Mouse (Mus musculus): ENCODE data around the gene Ocel1. TPM values are rescaled to one million over a fixed set of nuclear protein-coding genes. Genes with fewer than 3 reads are reported as not detected.

The Ocel1 gene
- polyA plus RNA-seq (2012; rRNA removed), result 5.5 and 5.6 TPM in 2 replicates

GRCm38 (mm10) chr8:71371236-71371848 lies at the start of gene Ocel1:
Gene Ocel1, plus strand, starts transcription at chr8:71371298.

GRCm38 (mm10) chr8:71366771-71367528 lies 4.1 kb upstream of the Ocel1 start, which contains the start of gene Use1:
Gene Use1, plus strand, starts transcription at chr8:71366848.

GRCm38 (mm10) chr8:71381421-71381970 lies 10.4 kb downstream of the Ocel1 start, which contains the start of gene Nr2f6:
Gene Nr2f6, minus strand, starts transcription at chr8:71381960.

GRCm38 (mm10) chr8:71395629-71396028 lies 24.5 kb downstream of the Ocel1 start, which contains the start of gene Ushbp1:
Gene Ushbp1, minus strand, starts transcription at chr8:71395802.

GRCm38 (mm10) chr8:71396639-71397305 lies 25.7 kb downstream of the Ocel1 start, which contains the start of gene Babam1:
Gene Babam1, plus strand, starts transcription at chr8:71396861.

GRCm38 (mm10) chr8:71405401-71406098 lies 34.5 kb downstream of the Ocel1 start, which contains the start of gene Ankle1:
Gene Ankle1, plus strand, starts transcription at chr8:71406010.

Other genes with a start within 250 kb of the Ocel1 start
- 41.4 and 45.9 TPM in 2 replicates for gene Myo9b, start 98.6 kb upstream of the Ocel1 start, polyA plus RNA-seq (2012; rRNA removed)
- gene Haus8, start 98.4 kb upstream of the Ocel1 start, polyA plus RNA-seq (2012; rRNA removed), result 33.0 and 35.3 TPM in 2 replicates
- 175 and 182 TPM in 2 replicates for gene Use1, start 4.5 kb upstream of the Ocel1 start, polyA plus RNA-seq (2012; rRNA removed)
- 41.8 and 52.9 TPM in 2 replicates for gene Nr2f6, start 10.7 kb downstream of the Ocel1 start, polyA plus RNA-seq (2012; rRNA removed)
- gene Ushbp1, start 24.5 kb downstream of the Ocel1 start, polyA plus RNA-seq (2012; rRNA removed), result 9.2 and 11.1 TPM in 2 replicates
- gene Babam1, start 25.6 kb downstream of the Ocel1 start, polyA plus RNA-seq (2012; rRNA removed), result 130 and 141 TPM in 2 replicates
- 24.8 and 26.3 TPM in 2 replicates for gene Ankle1, start 34.7 kb downstream of the Ocel1 start, polyA plus RNA-seq (2012; rRNA removed)
- 122 and 130 TPM in 2 replicates for gene Abhd8, start 92.4 kb downstream of the Ocel1 start, polyA plus RNA-seq (2012; rRNA removed)
- gene Mrpl34, start 93.7 kb downstream of the Ocel1 start, polyA plus RNA-seq (2012; rRNA removed), result 88.1 and 98.9 TPM in 2 replicates
- 167 and 174 TPM in 2 replicates for gene Dda1, start 97.9 kb downstream of the Ocel1 start, polyA plus RNA-seq (2012; rRNA removed)
- 123 and 140 TPM in 2 replicates for gene Ano8, start 114.7 kb downstream of the Ocel1 start, polyA plus RNA-seq (2012; rRNA removed)
- 27.1 and 27.9 TPM in 2 replicates for gene Gtpbp3, start 116.8 kb downstream of the Ocel1 start, polyA plus RNA-seq (2012; rRNA removed)
- gene Plvap, start 140.5 kb downstream of the Ocel1 start, polyA plus RNA-seq (2012; rRNA removed), result 11.4 and 18.7 TPM in 2 replicates
- gene Ccdc194, start 154.4 kb downstream of the Ocel1 start, polyA plus RNA-seq (2012; rRNA removed), result 0.59 and 0.60 TPM in 2 replicates
- gene Bst2, start 166.2 kb downstream of the Ocel1 start, polyA plus RNA-seq (2012; rRNA removed), result 36.4 and 46.8 TPM in 2 replicates
- gene Mvb12a, start 171.6 kb downstream of the Ocel1 start, polyA plus RNA-seq (2012; rRNA removed), result 81.1 and 89.0 TPM in 2 replicates
- 0.05 and 0.15 TPM in 2 replicates for gene Tmem221, start 187.6 kb downstream of the Ocel1 start, polyA plus RNA-seq (2012; rRNA removed)
- gene Nxnl1, start 195.3 kb downstream of the Ocel1 start, polyA plus RNA-seq (2012; rRNA removed), result not detected in 2 replicates
- 117 and 122 TPM in 2 replicates for gene Slc27a1, start 197.6 kb downstream of the Ocel1 start, polyA plus RNA-seq (2012; rRNA removed)
- 133 and 140 TPM in 2 replicates for gene Pgls, start 220.9 kb downstream of the Ocel1 start, polyA plus RNA-seq (2012; rRNA removed)
- gene Fam129c, start 226.3 kb downstream of the Ocel1 start, polyA plus RNA-seq (2012; rRNA removed), result 9.8 and 10.5 TPM in 2 replicates
- gene Colgalt1, start 239.7 kb downstream of the Ocel1 start, polyA plus RNA-seq (2012; rRNA removed), result 134 and 175 TPM in 2 replicates